Mouse (Mus musculus) layer of hippocampus, adult 9-11 months (tissue): ENCODE measurements around the gene Bdkrb2.

ENCODE experiments used
- DNase-seq: peaks from one replicate; pipeline ENCODE4 v3.0.0; 2022

Bdkrb2 gene

DNA sequence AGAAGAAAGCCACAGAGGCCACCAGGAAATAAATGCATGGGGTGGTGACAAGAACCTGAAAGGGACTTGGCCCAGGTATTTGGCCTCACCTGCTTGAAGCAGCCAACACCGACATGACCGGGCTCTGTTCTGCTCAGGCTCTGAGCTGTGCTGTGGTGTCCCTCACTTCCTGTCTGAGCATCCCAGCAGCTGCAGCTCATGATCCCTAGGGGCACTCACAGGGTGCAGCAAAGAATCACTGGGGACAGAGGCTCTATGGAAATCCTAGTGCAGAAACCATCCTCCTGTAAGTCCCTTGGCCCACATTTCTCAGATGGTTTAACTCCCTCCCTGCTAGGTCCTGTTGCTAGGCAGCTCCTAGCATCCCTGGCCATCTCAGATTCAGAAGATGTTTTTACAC is 15.9 kb upstream of the Bdkrb2 start:
- no peak for DNase-seq

DNA sequence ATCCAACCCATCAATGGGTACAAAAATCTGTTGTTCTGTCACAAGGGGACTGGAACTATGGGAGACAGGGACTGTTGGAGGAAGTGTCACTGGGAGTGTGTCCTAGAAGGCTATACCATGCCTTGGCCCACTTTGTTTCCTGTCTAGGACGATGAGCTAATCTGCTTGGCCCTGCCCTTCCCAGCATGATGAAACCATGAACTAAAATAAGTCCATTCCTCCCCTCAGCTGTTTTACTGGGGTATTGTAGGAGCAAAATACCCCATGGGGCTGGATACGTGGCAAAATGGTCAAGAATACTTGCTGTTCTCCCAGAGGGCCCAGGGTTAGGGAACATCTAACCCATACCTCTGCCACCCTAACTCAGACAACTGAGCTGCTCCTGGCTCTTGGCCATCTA is 15.0 kb upstream of the Bdkrb2 start:
- DNase-seq, result no peak

DNA sequence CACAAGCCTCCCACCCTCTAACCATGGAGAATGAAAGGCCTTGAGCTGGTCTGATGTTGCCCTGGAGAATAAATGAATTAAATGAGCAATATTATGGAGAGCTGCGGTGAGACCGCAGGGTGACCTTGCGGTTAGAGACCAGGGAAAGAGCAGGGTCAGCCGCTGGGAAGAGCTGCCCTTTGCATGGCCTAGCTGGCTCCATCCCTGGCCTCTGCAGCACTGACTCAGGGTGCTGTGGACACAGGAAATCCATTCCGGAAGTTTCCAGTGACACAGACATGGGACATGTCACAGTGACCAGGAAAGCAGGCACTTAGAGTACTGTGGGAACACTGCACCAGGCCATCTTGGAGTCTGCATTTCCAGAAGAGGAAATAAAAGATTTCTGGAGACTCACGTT is 14.1 kb upstream of the Bdkrb2 start:
- DNase-seq, result no peak

DNA sequence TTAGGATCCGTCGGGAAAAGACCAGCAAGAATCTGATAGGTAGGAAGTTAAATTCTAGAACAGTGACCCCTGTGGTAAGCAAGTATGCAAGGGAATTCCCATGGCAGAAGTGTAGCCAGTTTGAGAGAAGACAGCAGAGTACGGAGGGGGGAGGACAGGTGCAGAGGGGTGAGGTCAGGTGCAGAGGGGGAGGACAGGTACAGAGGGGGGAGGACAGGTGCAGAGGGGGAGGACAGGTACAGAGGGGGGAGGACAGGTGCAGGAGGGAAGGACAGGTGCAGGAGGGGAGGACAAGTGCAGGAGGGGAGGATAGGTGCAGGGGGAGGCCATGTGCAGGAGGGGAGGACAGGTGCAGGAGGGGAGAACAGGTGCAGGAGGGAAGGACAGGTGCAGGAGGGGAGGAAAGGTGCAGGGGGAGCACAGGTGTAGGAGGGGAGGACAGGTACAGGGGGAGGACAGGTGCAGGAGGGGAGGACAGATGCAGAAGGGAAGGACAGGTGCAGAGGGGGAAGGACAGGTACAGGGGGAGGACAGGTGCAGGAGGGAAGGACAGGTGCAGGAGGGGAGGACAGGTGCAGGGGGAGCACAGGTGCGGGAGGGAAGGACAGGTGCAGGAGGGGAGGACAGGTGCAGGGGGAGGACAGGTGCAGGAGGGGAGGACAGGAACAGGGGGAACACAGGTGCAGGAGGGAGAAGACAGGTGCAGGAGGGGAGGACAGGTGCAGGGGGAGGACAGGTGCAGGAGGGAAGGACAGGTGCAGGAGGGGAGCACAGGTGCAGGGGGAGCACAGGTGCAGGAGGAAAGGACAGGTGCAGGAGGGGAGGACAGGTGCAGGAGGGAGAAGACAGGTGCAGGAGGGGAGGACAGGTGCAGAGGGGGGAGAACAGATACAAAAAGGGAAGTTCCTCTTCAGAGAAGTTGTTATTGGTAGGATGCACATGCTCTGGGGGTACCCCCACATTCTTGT is 12.9 kb upstream of the Bdkrb2 start:
- no peak for DNase-seq

DNA sequence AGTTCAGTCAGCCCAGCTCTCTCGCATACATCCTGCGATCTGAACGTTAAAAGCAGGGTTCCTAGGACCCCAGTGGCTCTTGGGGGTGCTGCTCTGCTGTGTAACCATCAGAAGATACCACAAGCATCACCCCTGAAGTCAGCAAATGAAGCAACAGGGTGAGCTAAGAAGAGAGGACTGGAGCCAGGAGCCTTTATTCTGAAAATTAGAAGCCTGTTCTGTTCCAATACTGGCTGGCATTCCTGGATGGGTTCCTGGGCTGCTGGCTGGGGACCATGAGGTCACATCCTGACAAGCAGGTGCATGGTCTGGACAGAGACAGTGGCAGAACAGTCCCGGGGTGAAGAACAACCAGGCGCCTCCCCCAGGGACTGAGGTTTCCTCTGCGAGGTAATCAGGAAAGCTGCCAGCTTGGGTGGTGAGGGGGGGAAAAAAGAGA is 11.5 kb upstream of the Bdkrb2 start:
- DNase-seq, result no peak

DNA sequence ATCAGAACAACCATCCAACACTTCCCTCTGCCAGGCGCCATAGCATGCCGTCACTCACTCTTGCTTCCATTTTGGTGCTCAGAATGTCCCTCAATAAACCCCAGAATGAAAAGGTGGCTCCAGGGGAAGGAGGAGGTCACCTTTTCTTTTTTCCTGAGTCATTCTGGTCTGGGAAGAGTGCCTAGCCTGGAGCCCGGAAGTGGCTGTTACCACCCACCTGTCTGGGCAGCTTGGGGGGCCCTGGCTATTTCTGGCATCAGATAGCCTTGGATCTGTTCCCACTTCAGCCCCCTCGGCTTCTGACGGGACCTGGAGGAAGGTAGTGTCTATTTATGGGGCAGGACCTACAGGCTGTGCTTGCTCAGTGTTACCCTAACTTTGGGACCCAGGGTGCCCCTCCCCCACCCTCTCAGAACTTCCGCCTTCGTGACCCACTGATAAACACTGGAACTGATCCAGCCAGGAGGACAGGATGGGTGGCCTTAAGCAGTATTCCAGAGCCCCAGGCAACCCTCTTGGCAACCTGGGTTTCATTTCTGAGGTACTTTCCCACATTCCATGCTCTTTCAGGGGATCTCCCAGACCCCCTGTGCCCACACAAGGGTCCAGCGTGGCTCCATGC is 8.8 kb upstream of the Bdkrb2 start:
- DNase-seq, result no peak

DNA sequence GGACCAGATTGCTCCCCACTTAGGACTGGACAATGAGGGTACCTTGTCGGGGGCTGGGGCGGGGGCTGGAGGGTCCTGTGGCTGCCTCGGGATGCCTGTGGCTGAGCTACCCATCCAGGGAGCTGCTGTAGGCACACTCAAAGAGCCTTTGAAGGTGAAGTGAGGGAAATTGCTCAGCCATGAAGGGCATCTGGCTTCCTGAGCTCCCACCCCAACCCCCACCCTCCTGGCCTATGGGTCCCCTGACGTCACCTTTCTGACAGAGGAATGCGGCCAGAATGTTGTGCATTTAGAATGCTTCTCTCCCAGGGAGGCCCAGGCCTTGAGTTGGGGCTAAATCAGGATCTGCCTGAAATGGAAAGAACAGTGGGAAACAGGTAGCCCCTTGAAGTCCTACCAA is 7.9 kb upstream of the Bdkrb2 start:
- no peak for DNase-seq

DNA sequence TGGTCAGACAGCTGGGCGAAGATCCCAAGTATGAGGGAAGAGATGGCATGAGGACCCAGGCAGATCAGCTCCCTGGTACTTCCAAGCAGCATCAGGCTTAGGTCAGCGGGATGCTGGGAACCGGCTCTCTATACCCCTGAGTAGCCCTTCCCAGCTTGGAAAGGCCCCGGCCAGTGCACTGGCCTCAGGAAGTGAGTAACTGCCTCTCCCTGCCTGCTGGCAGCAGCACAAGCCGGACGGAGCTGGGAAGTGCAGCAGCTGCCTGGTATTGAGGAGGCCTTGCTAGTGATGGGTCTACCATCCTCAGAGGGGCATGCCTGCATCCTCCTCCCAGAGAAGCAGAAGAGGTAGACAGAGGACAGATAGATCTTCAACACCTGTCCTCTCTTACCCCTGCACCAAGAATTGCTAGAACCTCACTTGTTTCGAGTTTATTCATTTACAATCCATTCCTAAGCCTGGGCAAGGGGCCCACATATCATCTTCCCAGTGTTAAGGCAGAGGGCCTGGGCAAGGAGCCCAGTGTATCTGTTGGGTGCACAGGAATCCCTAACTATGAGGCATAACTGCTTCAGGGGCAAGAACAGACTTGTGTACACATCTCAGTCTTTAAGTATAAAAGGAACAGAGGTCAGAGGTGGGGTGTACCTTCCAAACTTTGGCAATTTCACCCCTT is 5.6 kb upstream of the Bdkrb2 start:
- DNase-seq, result no peak

DNA sequence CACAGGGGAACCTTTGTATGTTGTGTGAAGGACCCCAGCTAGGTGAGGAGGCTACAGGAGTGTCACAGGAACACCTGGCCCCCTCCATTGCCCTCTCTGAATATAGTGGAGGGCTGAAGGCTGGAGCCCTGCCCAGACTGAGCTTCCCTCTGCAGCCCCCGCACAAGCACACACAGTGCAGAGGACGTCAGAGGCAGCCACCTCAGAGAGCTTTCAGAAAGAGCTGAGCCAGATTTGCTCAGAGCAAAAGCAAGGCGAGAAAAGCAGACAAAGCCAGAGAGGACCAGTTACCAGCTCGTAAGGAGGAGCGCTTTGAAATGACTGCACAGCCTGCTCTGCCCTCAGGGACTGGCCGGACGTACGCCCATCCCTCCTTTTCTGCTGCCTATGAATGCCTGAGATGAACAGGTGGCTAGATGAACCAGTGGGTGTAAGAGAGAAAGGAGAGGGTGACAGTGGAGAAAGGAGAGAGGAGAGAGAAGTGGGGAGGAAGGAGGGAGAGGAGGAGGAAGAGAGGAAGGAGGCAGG is 2.0 kb upstream of the Bdkrb2 start:
- peak; percentile 50 for DNase-seq

DNA sequence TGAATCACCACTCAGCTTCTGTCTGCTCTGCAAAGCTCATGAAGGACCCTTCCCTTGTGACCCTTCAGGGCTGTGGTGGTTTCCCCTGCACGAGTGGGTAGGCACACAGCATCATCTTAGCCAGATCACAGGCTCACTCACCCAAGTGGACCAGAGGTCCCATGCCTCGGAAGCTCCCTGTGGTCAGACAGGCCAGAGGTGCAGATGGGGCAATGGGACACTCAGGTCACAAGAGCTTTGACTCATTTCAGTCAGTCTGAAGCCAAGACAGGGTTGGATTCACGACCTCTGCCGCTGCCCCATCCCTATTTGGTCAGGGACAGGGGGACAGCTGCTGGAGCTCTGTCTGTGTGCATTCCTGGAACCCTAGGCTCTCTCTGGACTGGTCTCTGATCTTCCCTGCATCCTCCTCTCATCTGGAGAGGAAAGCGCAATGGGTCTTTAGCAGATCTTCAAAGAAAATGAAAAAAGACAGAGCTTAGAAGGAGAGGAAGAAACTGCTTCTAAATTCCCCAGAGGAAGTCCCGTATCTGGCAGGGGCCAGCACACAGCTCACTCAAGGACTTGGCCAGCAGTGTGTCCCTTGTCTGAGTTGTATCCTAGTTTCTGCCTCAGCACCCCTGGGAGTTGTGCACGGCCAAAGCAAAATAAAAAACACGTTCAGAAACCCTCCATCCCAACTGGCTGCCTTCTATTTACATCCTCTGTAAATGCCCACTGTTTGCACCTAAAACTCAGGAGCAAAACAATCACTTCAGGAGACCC is 788 bp upstream of the Bdkrb2 start:
- no peak for DNase-seq

DNA sequence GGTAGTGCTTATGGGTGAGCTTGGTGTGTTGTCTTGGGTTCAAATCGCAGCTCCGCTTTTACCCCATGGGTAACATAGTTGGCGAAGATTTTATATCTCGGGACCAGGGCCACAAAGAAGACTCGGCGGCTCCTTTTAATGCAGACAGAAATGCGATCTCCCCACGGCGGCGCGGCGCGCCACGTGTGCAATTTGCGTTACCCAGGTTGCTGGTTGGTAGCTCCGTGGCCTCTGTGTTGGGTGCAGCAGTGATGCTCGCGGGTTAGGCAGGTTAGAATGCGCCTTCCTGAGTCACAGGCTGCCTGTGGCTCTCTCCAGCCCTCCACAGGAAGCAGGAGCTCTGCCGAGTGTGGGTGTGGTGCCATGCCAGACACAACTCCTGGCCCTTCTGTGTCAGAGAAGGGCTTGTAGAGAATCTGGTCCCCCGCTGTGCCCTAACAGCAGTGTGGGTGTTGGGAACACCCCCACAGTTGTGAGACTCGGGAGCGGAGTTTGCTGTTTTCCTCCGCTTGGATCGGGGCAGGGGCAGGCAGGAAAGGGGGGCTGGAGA is 775 bp downstream of the Bdkrb2 start:
- no peak for DNase-seq

DNA sequence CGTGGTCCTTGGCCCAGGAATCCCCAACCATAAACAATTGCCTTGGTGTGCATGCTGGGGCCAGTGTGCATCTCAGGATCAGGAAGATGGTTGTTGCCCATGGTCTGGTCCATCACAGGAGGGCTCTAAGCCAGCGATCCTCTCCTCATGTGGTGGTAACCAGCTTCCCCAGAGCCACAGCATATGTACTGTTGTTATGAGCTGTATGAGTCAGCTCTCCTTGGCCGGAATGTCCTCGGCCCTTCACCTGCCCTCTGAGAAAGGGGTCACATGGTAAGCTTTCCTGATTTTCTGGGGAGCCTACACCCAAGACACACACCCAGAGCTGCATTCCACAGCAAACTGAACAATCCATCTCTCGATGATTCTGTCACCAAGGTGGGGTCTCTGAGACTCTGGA is 2.2 kb downstream of the Bdkrb2 start:
- DNase-seq, result no peak

DNA sequence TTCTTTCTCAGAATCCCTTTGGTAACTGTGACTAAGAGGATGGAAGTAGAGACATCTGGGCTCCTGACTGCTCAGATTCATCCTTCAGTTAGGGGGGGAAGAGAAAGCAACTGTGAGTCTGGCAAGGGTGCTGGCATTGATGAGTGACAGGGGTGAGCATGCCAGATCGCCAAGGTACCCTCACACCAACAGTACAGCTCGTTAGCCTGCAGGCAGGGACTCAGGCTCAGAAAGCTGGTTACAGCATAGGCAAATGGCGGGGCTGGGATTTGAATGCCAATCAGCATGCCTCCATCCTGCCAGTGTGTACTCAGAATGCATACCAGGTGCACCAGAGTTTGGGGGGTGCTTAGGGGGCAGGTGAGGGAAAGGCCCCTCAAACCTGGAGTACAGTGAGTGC is 8.8 kb downstream of the Bdkrb2 start:
- DNase-seq, result no peak

DNA sequence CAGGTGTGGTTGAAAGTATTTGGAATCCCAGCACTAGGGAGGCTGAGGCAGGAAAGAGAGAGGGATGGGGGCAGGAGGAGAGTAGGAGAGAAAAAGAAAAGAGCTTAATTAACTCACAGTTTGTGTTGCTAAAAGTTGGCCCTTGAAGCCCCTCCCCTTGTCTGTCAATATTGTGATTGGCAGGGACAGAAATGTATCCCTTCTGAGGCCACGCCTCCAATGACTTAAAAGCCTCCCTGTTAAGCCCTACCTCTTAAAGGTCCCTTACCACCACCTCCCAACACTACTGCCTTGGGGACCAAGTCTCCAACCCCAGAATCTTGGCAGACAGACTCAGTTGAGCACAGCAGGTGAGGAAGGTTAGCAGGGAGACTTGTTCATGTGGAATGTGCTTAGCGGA is 9.6 kb downstream of the Bdkrb2 start:
- no peak for DNase-seq

DNA sequence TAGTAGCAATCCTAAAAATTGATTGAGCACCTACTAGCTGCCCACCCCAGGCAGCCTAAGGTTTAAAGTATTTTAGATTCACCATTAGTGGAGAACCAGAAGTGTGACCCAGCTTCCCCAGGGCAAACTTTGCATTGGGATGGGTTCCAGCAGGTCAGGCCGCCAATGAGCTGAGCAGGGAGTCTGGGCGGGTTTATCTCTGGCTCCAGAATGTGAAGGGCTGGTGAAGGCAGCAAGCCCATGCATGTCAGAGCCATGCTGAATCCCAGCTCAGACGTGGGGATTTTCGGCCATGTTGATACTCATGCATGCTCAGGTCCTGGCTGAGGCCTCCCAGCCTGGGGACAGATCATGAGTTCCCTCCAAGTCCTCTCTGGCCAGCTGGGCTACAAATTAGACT is 11.3 kb downstream of the Bdkrb2 start:
- no peak for DNase-seq

DNA sequence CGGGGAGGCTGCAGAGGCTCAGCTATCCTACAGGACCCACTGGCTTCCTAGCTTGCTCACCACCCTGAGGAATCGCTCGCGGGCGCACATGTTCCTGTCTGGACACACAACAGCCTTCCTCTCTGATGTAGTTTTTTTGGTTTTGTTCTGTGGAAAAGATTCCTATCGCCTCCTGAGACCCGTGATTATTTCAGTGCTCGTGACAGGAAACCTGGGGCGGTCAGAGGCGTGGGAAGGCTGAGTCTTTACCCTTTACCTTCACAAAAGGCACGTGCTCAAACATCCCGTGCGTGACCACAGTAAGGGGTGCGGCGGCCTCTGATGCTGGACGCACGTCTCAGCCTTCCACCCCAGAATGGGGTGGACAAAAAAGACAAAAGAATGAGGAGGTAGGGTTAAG is 17.5 kb downstream of the Bdkrb2 start:
- DNase-seq, result no peak

DNA sequence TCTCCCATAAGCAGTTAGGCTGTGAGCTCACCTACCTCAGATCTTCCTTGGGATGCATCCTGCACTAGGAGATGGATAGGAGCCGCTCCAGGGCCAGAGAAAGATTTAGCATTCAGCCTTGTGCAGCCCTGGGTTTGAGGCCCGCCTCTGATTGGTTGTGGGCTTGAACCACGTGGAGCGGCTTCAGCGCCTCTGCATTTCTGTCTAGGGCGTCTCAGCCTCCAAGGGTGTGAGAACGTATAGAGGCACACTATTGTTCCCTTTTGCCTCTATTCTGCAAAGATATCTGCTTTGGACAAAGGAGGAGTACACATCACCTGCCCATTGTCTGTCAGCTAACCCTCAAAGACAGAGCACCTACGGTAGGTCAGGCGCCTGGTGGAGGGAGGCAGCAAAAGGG is 19.5 kb downstream of the Bdkrb2 start:
- DNase-seq, result no peak

DNA sequence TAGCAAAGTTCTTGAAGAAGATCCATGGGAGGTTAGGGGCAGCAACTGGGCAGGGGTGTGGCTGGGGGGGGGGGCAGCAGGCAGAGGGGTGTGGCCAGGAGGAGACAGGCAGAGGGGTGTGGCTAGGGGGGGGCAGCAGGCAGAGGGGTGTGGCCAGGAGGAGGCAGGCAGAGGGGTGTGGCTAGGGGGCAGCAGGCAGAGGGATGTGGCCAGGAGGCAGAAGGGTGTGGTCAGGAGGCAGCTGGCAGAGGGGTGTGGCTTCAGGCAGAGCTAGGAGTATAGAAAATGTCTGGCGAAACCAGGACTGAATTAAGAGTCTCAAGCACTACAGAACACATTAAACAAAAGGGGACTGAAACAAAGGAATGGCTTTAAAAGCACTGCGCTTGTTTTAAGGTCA is 20.5 kb downstream of the Bdkrb2 start:
- no peak for DNase-seq

DNA sequence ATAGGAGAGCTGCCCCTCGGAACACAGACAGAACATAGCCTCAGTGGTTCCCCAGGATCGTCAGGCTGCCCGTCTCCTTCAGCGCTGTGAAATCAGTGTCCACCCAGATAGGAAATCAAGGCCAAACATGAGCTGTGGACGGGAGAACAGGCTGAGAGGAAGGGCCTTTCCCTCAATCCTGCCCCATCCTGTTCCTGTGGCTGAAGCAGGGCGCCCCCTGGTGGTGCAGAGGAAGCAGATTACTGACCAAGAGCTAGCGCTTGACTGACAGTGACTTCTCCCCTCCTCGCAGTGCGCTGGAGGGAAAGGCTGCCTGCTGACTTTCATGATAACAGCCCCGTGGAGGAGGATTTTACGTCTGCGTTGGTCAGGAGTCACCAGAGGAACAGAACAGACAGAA is 21.8 kb downstream of the Bdkrb2 start:
- peak; percentile 58 for DNase-seq

DNA sequence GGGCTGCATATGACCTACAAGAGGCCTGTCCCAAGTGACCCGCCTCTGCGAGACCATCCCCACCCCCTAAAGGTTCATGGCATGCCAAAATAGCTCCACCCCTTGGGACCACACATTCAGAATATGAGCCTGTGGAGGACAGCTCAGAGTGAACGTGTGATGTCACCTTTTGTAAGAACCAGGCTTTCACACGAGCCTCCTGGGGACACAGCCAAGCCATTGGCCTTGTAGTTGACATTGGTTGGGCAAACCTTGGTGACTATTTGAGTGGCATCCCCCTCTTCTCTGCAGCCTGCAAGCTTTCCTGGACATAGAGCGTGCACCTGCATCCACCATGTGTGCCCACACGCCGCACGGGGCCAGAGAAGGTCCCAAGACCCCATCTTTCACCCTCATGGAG is 24.5 kb downstream of the Bdkrb2 start:
- no peak for DNase-seq

DNA sequence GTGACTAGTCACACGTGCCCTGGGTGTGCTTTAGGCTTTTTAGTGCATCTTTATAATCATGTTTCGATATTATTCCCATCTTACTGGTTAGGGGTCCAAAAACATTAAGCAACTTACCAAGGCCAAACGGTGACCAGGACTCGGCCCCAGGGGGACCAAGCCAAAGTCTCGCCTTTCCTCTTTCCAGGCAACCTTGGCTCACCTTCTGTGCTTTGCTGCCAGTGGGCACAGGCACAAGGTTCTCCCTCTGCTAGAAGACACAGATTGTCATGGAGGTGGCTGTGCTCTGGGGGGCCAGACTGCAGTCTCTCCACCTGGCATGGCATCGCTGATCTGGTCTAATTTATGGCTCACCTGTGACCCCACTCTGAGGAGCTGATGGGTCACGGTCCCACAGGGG is 27.8 kb downstream of the Bdkrb2 start:
- DNase-seq, result no peak

DNA sequence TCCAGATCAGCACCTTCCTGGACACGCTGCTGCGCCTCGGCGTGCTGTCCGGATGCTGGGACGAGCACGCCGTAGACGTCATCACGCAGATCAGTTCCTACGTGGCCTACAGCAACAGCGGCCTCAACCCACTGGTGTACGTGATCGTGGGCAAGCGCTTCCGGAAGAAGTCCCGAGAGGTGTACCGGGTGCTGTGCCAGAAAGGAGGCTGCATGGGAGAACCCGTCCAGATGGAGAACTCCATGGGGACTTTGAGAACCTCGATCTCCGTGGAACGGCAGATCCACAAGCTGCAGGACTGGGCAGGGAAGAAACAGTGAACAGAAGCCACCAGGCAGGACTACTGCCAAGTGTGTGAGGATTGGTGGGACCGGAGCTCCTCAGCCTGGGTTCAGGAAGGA is 29.3 kb downstream of the Bdkrb2 start:
- peak; percentile 18 for DNase-seq

DNA sequence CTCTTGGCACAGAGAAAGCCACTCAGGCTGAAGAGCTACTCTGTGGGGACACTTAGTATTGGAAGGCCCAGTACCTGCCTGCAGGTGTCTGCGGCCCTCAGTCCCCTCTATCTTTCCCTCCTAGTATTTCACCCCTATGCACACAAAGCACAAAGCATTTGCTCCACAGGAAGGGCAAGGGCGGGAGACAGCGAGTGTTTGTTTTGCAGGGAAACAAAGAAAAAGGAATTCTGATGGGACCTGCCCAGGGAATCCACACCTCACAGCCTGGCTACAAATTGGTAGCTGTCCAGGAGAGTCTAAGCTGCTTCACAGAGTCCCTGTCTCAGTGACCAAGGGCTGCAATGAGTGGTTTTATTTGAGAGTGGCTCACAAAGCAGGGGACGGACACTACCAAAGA is 30.4 kb downstream of the Bdkrb2 start:
- DNase-seq, result no peak
